Mouse (Mus musculus) lung, adult 2 months (tissue): ENCODE data around the gene Fcrl1.

Experiments used
- CTCF ChIP-seq: fragments of 200-500 bp; IDR thresholded peaks from 2 replicates; pipeline ENCODE4 v1.5.1; 2011; ENCODE audit warnings: mild to moderate bottlenecking, low read length, control low read depth; ENCODE audit not compliant: insufficient read depth
- POLR2A ChIP-seq: fragments of 200-500 bp; IDR thresholded peaks from 2 replicates; pipeline ENCODE4 v1.6.1; 2011; ENCODE audit warnings: low read depth, mild to moderate bottlenecking, control low read depth, low read length, borderline replicate concordance; ENCODE audit errors: extremely low read depth

- TF ChIP-seq CTCF, result no peak
- TF ChIP-seq POLR2A, result no peak
Measured at GRCm38 (mm10) chr3:87369181-87369580, 7.0 kb upstream of the Fcrl1 start.
